Mouse (Mus musculus): ENCODE measurements around the gene Rapsn. TPM values are rescaled to one million over a fixed set of nuclear protein-coding genes. Genes with fewer than 3 reads are reported as not detected.

Rapsn gene
- total RNA-seq, 2 experiments from 2014 or later = 0.41 to 0.53 TPM

DNA sequence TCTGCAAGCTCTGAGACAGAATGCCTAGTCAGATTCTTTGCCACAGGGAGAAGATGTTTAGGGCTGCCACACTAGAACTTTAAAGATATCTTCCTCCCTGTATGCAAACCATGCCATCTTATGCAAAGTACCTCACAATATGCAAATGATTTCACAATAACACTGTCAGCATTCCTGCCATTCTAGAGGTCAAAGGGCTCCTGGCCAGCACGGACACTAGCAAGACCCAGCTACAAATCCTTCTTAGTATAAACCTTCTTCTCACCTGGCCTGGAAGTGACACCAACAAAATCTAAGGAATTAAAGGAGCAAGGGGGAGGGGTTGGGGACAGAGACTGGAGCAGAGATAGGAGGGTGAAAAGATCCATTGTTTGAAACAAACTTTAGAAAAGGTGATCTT is 36.7 kb downstream of the Rapsn start:
- no peak for DNase-seq (ENCODE audit: low spot score in 2 of 2)
- intact Hi-C loops (cut with DNase I) = no loop called here

DNA sequence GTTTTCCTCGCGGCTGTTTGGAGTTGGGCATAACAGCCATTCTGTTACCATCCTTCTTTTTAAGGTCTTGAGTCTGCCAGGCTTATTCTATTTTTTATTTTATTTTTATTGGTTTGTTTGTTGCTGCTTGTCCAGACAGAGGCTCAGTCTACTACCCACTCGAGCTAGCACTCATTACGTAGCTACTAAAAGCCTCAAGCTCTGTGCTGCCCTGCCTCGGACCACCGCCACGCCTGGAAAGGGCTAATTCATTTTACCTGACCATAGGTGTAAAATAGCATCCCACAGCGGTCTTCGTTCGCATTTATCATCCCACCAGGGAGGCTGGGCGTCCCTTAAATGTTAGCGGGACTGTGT is 42.5 kb downstream of the Rapsn start:
- DNase-seq (ENCODE audit: low spot score in 2 of 2) = no peak
- intact Hi-C loops (cut with DNase I) = no loop called here

DNA sequence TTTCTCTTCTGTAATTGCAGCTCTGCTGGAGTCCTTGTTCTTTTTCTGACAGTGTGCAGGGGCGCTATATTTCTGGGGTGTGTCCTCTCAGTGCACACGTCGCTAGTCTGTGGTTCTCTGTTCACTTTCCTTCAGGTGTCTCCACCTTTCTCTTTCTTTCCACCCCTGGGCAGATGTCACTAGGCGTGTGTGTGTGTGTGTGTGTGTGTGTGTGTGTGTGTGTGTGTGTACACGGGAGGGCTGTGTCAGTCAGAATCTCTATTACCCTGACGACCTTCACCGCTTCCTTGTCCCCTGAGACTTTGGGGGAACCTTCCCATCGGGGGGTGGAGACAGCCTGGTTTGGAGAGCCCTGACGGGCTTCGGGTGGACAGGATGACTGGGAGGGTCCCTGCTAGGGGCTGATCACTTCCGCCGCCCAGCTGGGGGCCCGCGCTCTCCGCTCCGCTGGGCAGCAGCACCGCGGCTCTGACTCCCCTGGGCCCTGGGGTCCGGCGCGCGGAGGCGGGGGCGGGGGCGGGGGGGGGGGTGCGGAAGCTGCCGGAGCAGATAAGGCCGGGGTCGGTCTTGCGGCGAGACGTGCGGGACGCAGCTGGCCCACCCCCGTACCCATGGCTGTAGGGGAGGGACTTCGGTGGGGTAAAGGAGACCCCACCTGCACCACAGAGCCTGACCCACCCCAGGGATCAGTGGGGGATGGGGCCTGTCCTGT is 43.0 kb downstream of the Rapsn start:
- no peak for DNase-seq (ENCODE audit: low spot score in 2 of 2)

DNA sequence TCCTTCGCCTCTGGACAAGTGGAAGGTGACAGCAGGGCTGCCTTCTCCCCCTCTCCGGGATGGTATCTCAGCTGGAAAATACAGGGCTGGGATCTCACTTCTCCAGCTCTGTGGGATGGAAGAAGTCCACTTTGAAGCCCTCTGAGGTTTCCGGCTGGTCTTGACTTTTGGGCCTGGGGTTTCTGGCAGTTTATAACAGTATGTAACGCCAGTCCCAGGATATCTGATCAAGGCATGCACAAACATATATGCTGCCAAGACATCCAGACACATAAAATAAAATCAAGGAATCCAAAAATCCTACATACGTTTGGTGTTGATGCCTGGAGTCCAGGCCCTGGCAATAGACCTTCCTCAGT is 43.6 kb downstream of the Rapsn start:
- intact Hi-C loops (cut with DNase I) = no loop called here
- DNase-seq (ENCODE audit: low spot score in 2 of 2) = no peak

More for the DNA sequence above, 43.0 kb downstream of the Rapsn start:
- intact Hi-C loops (cut with DNase I) = no loop called here

DNA sequence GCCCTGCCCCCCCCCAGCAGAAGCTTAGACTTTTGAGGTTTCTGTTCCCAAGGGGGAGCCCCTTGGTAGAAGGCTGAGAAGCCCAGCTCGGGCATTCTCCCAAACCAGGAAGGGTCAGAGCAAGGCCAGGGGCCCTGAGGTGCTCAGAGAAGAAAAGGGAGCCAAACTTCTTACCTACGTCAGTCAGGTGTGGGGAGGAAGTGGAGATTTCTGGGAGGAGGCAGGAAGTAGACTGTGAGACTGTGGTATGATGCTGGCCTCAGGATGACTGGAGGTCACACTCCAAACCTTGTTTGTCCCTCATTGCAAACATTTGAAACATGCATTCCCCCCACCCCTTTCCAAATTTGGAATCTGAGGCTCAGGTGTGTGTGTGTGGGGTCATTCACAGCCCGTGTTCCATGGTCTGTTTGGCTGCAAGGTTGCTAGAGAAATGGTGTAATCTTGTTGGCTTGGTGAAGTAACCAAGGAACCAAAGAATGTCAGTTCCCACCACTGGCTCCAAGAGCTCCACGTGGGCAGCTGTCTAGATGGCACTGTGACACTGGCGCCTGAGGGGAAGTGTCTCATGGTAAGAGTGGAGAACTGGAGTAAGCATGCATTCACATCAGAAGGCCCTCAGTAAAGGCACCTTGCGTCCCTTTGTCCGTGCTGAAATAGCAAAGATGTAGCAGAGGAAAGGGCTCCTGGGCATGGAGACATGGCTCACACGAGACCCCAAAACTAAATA is 45.5 kb downstream of the Rapsn start:
- intact Hi-C loops (cut with DNase I) = no loop called here
- no peak for DNase-seq (ENCODE audit: low spot score in 2 of 2)

DNA sequence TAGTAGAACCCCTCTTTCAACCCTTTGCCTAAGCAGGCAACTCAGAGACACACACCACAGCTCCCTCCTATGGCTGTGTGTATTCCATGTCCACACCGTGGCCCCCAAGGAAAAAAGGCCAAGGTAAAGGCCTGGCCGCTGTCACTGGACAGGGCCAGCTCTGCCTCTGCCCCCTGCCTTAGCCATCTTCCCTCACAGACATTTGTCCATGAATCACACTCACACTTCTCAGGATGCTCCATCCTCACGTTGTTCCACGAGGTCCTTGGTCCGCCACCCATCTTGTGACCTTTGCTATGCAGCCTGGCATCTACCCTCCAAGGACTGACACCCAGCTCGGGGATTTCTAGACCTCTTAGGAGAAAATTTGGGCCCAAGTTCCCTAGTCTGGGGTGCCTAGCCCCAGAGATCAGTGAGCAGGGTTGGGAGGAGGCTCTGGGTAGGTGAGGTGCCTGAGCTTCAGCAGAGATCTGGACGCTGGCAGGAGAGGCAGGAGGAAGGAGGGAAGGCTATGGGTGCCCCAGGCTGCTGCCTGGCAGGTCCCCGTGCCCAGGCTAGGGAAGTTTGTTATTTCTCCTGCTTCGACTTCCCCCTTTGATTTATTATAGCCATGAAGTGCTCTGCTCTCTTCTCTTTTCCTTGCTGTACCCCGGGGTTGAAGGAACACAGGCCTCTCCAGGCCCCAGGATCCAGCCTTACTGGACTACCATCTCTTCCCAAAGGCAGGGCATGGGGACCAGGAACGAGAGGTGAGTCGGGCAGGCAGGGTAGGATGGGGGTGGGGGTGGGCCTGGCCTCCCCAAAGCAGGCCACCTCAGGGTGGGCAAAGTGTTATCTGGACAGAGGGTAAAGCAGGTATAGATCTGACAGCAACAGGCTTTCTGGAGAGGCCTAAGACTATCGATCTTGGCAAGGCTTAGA is 46.6 kb downstream of the Rapsn start, which contains the start of gene Spi1:
Gene Spi1 (plus strand): TSS at position 616 of the 921 bp plus-strand sequence.
- no peak for DNase-seq (ENCODE audit: low spot score in 2 of 2)
- intact Hi-C loops (cut with DNase I) = no loop called here

DNA sequence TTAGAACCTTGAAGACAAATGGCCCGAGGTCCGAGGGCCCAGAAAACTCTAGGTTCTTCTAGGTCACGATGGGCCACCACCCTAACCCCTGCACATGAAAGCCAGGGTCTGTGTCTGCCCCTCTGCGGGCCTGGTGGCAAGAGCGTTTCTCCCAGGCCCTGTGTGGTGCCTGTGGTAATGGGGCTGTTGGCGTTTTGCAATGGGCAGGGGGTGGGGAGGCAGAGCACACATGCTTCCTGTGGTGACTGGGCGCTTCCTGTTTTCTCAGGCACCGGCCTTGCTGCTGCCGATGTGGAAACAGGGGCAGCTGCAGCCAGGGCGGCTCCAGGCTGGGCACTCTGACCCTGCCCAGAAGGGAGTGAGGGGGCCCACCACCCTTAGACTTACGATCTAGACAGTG is 47.4 kb downstream of the Rapsn start:
- DNase-seq (ENCODE audit: low spot score in 2 of 2) = no peak
- intact Hi-C loops (cut with DNase I) = no loop called here

DNA sequence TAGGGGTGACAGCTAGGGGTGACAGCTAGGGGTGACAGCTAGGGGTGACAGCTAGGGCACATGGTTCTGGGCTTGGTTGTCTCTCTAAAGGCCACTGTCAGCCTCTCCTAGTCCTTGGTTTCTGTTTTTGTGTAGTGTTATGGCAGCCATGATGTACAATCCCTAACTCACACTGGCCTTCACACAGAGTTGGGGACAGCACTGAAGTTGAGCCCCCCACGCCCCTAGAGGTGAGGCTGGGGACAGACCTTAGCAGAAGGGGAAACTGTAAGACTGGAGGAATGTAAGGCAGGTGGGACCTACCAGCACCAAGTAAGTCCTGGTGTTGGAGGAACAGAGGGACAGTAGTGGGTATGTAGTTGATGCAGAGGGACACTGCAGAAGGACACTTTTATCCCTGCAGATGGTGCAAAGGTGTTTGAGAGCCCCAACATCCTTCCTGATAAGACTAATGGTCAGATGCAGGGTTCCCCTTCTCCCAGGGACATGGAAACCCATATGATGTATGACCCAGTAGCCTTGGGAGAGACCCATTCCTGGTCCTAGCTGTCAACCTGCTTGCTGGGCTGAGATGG is 48.0 kb downstream of the Rapsn start:
- intact Hi-C loops (cut with DNase I) = no loop called here

DNA sequence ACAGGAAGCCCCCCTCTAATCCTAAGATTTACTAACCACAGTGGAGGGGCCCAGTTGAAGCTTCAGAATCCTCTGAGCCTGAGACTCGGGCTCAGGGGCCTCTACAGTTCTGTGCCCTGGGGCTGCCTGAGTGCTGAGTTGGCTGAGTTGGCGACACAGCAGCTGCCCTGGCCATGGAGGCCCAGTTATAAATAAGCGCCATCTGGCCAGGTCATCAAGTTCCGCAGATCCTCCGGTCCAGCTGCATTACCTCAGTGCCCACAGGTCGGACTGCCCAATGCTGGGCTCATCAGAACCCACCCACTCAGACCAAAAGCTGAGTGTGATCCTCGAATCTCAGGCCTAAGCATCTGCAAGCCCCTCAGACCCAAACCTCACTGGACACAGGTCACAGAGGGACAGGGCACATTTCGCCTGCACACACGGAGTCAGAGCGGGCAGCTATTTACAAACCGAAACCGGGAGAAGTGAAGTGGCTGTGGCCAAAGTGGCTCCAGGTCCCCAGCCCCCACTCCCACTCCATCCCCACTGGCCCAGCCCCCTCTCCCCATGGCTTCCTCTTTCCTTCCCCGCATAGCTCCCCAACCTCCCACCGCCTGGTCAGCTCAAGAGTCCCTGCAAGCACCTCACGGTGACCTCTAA is 48.9 kb downstream of the Rapsn start:
- intact Hi-C loops (cut with DNase I) = no loop called here
- peak in 1 of 2 experiments; percentile 39 for DNase-seq (ENCODE audit: low spot score in 2 of 2)

More for the DNA sequence above, 48.0 kb downstream of the Rapsn start:
- DNase-seq (ENCODE audit: low spot score in 2 of 2) = no peak

DNA sequence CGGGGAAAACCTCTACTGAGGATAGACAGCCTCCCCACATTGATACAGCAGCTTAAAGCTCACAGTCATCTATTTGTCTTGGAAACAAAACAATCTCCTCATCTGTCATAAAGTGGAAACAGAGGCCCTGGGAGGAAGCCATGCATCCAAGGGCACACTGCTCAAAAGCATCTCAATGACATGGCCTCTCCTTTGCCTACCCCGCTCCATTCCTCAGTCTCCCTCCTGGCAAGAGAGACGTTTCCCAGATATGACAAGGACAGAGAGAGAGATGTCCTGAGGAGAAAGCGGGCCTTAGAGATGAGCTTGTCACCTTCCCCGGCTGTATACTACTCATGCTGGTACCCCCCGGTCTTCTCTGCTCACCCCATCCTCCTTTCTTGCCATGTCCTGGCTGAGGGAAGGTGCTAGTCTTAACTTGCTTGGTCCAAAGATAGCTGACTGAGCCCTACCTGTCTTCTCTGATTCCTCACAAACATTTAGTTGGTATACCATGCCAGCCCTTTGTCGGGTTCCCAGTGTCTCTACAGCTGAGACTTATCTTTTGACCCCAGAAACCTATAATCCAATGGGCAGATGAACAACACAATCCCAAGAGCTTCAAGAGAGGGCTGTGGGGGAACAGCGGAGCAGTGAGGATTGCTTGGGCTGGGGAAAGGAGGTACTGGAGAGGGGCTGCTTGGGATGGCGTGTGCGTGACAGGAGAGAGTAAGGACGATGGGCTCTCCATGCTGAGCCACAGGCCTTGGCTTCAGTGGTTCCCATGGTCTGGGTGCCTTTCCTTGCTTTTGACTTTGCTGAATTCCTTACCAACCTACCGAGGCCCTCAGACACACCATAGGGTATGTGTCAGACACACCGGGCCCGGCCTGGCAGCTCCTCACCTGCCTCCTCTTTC is 50.3 kb downstream of the Rapsn start:
- no peak for DNase-seq (ENCODE audit: low spot score in 2 of 2)
- intact Hi-C loops (cut with DNase I) = no loop called here

DNA sequence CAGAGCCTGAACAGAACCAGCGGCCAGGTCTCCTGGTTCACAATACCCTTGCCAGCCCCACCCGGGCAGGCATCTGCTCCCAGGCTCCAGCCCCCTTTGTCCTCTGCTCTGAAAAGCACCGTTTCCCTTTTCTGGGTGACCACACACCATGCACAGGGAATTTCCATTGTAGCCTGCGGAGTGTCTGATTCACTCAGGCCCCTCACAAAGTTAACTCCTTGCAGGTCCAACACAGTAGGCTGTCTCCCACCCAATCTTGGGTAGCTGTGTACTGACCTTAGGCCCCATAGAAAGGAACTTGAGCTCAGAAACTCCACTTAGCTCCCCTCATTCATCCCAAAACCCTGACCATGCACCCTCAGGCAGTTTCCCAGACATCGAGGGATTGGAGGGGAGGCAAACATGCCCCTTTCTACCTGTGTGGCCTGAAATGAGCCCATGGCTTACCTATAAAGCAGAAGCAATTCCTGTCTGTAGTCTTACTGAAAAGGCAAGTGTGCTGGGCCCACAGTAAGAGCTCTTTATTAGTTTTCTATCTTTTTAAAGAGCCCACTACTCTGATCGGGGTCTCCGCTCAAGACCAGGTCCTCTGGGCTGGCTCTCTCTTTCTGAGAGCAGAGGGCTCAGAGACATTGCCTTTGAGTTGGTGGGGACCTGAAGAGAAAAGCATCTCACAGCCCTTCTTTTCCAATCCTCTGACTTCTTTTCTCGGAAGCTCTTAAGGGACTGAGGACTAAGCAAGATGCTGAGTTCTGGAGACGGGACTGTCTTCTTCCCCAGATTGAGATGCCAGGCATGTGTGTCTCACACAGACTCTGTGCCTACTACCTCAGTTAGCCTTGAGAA is 51.2 kb downstream of the Rapsn start:
- DNase-seq (ENCODE audit: low spot score in 2 of 2) = no peak
- intact Hi-C loops (cut with DNase I) = no loop called here

DNA sequence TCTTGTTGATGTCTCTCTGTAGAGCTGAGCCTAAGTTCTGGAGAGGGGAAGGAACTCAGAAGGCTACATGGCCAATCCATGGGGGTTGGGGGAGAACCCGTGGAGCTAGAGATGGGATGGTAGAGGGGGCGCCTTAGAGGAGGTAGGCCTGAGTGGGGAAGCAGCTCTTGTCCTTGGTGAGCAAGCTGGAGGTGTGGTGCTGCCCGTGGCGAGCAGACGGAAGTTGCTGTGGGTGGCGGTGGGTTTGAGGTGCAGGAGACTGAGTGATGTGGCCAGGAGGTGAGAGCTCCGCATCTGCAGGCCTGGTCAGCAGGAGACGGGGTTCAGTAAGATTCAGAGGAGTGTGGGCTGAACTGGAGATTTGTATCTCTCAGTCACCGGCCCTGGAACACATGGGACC is 52.0 kb downstream of the Rapsn start:
- intact Hi-C loops (cut with DNase I) = no loop called here
- no peak for DNase-seq (ENCODE audit: low spot score in 2 of 2)

DNA sequence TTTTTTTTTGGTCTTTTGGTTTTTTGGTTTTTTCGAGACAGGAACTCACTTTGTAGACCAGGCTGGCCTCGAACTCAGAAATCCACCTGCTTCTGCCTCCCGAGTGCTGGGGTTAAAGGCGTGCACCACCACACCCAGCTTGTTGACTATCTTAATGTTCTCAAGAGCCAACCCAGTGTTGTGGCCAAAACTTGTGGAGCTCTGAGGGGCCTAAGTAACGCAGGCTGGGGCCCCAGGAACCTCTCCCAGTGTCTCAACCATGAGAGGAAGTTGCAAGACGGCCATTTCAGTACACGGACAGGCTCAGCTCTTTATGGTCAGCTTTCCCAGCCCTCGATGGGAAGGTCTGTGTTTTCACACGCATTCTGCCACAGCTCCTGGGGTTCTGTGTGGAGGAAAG is 53.6 kb downstream of the Rapsn start:
- DNase-seq (ENCODE audit: low spot score in 2 of 2) = no peak
- intact Hi-C loops (cut with DNase I) = no loop called here

DNA sequence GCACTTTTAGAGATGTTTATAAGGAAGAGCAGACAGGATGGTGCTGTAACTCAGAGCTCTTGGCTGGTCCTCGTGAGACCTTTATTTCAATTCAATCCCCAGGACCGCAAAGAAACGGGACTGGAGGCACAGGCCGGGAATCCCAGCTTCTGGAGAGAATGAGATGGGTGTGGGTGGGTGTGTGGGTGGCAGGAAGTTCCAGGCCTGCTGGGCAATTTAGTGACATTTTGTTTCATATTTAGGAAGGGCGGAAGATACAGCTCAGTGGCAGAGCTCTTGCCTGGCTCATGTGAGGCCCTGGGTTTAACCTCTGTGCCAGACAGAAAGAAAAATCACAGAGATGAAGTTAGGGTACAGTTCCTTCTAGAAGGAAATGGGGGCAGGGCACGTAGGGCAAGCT is 54.8 kb downstream of the Rapsn start:
- intact Hi-C loops (cut with DNase I) = no loop called here
- DNase-seq (ENCODE audit: low spot score in 2 of 2) = peak in 1 of 2 experiments; percentile 54

DNA sequence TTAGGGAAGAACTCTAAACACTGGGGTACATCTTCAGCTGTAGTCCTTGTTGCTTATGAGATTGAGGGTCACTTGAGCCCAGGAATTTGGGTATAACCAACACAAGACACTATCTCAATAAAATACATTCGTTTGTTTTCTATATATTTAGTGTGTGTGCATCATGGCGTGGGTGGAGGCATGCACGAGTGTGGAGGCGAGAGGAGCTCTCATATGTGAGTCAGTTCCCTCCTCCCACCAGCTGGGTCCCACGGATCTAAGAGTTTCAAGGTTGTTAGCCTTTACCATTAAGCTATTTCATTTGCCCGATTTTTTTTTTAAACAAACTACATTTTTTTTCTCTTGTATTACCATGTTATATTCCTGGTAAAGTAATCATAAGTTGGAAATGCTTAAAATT is 55.4 kb downstream of the Rapsn start:
- intact Hi-C loops (cut with DNase I) = no loop called here
- peak; percentile 24 to 74 for DNase-seq (ENCODE audit: low spot score in 2 of 2)
